Comparison of ENCODE assay signal across 8 mouse cellular contexts in the genomic region with DNA sequence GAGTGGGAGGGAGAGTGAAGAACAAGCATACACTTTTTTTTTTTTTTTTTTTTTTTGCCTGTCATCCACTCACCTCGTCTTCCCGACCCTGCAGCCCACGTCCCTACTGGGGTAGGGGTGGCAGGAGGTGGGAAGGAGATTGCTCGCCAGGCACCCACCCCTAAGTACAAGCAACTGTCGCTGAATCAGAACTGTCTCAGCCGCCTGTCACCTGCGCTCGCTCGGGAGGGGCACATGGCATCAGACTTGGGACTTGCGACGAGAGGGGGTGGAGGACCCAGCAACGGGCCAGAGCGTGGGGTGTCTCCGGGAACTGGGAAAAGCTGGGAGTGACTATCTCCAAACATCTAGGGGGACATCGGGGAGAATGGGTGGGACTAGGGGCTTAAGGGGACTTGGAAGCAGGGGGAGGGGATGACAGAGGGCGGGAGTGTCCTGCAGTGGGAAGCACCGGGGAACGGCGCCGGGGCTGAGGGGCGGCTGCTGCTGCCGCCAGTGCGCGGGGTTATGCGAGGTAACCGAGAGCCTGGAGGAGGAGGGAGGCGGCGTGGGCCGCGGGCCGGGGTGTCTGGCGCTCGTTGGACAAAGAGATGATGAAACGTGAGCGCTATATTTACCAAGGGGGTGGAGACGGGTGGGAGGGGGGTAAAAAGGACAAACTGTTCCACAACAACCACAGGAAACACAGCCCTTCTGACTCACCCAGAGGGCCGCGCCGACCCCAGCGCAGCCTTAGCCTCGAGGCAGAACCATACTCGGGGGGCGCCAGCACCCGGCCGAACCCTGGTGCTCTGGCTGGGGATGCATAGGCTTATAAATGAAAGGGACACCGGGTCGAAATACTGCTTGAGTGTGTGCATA. TPM values are rescaled to one million over a fixed set of nuclear protein-coding genes. Genes with fewer than 3 reads are reported as not detected.
DNase-seq lines count a peak whose midpoint lies in the region; ATAC-seq and TF ChIP-seq lines count a peak whose summit lies in the region.

No protein-coding gene starts in this region.

- peak overlapping the region; percentile 58 for H3ac ChIP-seq in myocyte (ENCODE audit: control insufficient read depth, insufficient read length)

- peaks cover 7% of the 10 kb centered on the region; the same call in 1 of the 2 replicates for H3K9me3 ChIP-seq in erythroblast, embryonic 14.5 days (ENCODE audit: control insufficient read depth, low read length)
- H3K9me3 ChIP-seq in heart, embryonic 11.5 days (replicated peaks; ENCODE audit: control insufficient read depth, low read length) = no peaks in the 10 kb centered on the region
- H3K9me3 ChIP-seq in kidney, embryonic 16.5 days (ENCODE audit: low read length) = no peaks in the 10 kb centered on the region
- H3K9me3 ChIP-seq in liver, embryonic 12.5 days (replicated peaks) = no peaks in the 10 kb centered on the region

- no peaks in the 10 kb centered on the region for H3K36me3 ChIP-seq in erythroblast, embryonic 14.5 days (ENCODE audit: control insufficient read depth)
- no peaks in the 10 kb centered on the region for H3K36me3 ChIP-seq in heart, embryonic 11.5 days (ENCODE audit: control insufficient read depth, insufficient read depth, low read length)
- no peaks in the 10 kb centered on the region for H3K36me3 ChIP-seq in kidney, embryonic 16.5 days (ENCODE audit: insufficient read depth, low read length)
- H3K36me3 ChIP-seq in liver, embryonic 12.5 days = no peaks in the 10 kb centered on the region
- no peaks in the 10 kb centered on the region for H3K36me3 ChIP-seq in myocyte (ENCODE audit: control insufficient read depth, insufficient read depth)

- peak; percentile 53 for ATAC-seq in heart, embryonic 11.5 days (replicated peaks; ENCODE audit: insufficient number of reproducible peaks, low FRiP score, low TSS enrichment)
- peak; percentile 29; the same call in 1 of the 2 replicates for ATAC-seq in kidney, embryonic 16.5 days (ENCODE audit: low FRiP score, low TSS enrichment)
- peak; percentile 19; the same call in 1 of the 2 replicates for ATAC-seq in liver, embryonic 12.5 days

- 1% methylated on average over 46 of the region's 47 CpGs for WGBS in bone marrow, adult 2 months
- 2% methylated on average over 44 of the region's 47 CpGs for WGBS in heart, embryonic 11.5 days (ENCODE audit: insufficient replicate concordance)
- WGBS in kidney, embryonic 16.5 days = under 1% methylated on average over 47 of the region's 47 CpGs
- 1% methylated on average over 43 of the region's 47 CpGs for WGBS in liver, embryonic 12.5 days (ENCODE audit: insufficient replicate concordance)

- no peaks in the 10 kb centered on the region for H3K79me2 ChIP-seq in myocyte (ENCODE audit: control insufficient read depth, insufficient read depth)

- TF ChIP-seq POLR2A in bone marrow, adult 2 months (IDR thresholded peaks at IDR 0.05; ENCODE audit: borderline replicate concordance, control insufficient read depth, low read depth, low read length) = peak; percentile 69; the same call in 1 of the 2 replicates
- TF ChIP-seq POLR2A in myocyte (IDR thresholded peaks at IDR 0.05; ENCODE audit: insufficient read length, low read depth) = peak; percentile 63

- H3K4me1 ChIP-seq in bone marrow, adult 2 months (ENCODE audit: control insufficient read depth, insufficient read depth, low read length) = no peaks in the 10 kb centered on the region; the same call in 1 of the 2 replicates
- H3K4me1 ChIP-seq in erythroblast, embryonic 14.5 days (ENCODE audit: control insufficient read depth) = peaks cover 37% of the 10 kb centered on the region
- peaks cover 23% of the 10 kb centered on the region for H3K4me1 ChIP-seq in heart, embryonic 11.5 days (ENCODE audit: control insufficient read depth, insufficient read depth, low read length)
- H3K4me1 ChIP-seq in kidney, embryonic 16.5 days (ENCODE audit: insufficient read depth, low read length) = peaks cover 31% of the 10 kb centered on the region
- peaks cover 40% of the 10 kb centered on the region for H3K4me1 ChIP-seq in liver, embryonic 12.5 days

- peak overlapping the region; percentile 95 for H3K4me2 ChIP-seq in heart, embryonic 11.5 days
- peak overlapping the region; percentile 80 for H3K4me2 ChIP-seq in kidney, embryonic 16.5 days (replicated peaks; ENCODE audit: low read depth, low read length)
- peak overlapping the region; percentile 85 for H3K4me2 ChIP-seq in liver, embryonic 12.5 days
- H3K4me2 ChIP-seq in myocyte (ENCODE audit: low read depth) = peak overlapping the region; percentile 97

- peak overlapping the region; percentile 43; the same call in 1 of the 2 replicates for H3K9ac ChIP-seq in heart, embryonic 11.5 days (ENCODE audit: low read depth, low read length)
- H3K9ac ChIP-seq in kidney, embryonic 16.5 days (replicated peaks; ENCODE audit: low read length) = peak overlapping the region; percentile 68
- no peak overlapping the region for H3K9ac ChIP-seq in liver, embryonic 12.5 days

- DNase-seq in 416B (ENCODE audit: low read depth) = peak; percentile 98
- DNase-seq in spleen, postnatal 4 days (ENCODE audit: low spot score in 2 of 2) = peak; percentile 52 to 74

- H3K4me3 ChIP-seq in bone marrow, adult 2 months (replicated peaks; ENCODE audit: control insufficient read depth, low read depth, low read length) = peak overlapping the region; percentile 75
- H3K4me3 ChIP-seq in erythroblast, embryonic 14.5 days (replicated peaks) = peak overlapping the region; percentile 51
- H3K4me3 ChIP-seq in heart, embryonic 11.5 days (ENCODE audit: low read depth, low read length) = peak overlapping the region; percentile 48
- H3K4me3 ChIP-seq in kidney, embryonic 16.5 days (ENCODE audit: low read length) = peak overlapping the region; percentile 51
- H3K4me3 ChIP-seq in liver, embryonic 12.5 days = peak overlapping the region; percentile 51
- H3K4me3 ChIP-seq in myocyte = peak overlapping the region; percentile 24

- H3K27ac ChIP-seq in bone marrow, adult 2 months (ENCODE audit: control insufficient read depth, insufficient read depth, low read depth, low read length, poor library complexity) = peak overlapping the region; percentile 79
- no peak overlapping the region for H3K27ac ChIP-seq in heart, embryonic 11.5 days (ENCODE audit: low read depth, low read length)
- H3K27ac ChIP-seq in kidney, embryonic 16.5 days (ENCODE audit: low read length) = peak overlapping the region; percentile 61; the same call in 1 of the 2 replicates
- no peak overlapping the region for H3K27ac ChIP-seq in liver, embryonic 12.5 days

- H3K27me3 ChIP-seq in erythroblast, embryonic 14.5 days (ENCODE audit: control insufficient read depth) = peaks cover 72% of the 10 kb centered on the region
- H3K27me3 ChIP-seq in heart, embryonic 11.5 days (ENCODE audit: control insufficient read depth, insufficient read depth, low read length) = peaks cover 35% of the 10 kb centered on the region
- peaks cover 16% of the 10 kb centered on the region; the same call in 1 of the 2 replicates for H3K27me3 ChIP-seq in kidney, embryonic 16.5 days (ENCODE audit: insufficient read depth, low read length)
- H3K27me3 ChIP-seq in liver, embryonic 12.5 days (replicated peaks) = peaks cover 78% of the 10 kb centered on the region
- H3K27me3 ChIP-seq in myocyte (ENCODE audit: control insufficient read depth, insufficient read depth, insufficient read length) = no peaks in the 10 kb centered on the region

- TF ChIP-seq CTCF in bone marrow, adult 2 months (IDR thresholded peaks at IDR 0.05; ENCODE audit: control insufficient read depth, insufficient read depth, low read length) = no peak

TF ChIP-seq in myocyte, 11 proteins besides CTCF, POLR2A, EP300 and RAD21:
- no peak for TF ChIP-seq MAX (IDR thresholded peaks at IDR 0.05; ENCODE audit: low read depth)
- no peak for TF ChIP-seq POLR2AphosphoS2 (IDR thresholded peaks at IDR 0.05; ENCODE audit: insufficient read length, low read depth)
- TF ChIP-seq TCF3 (IDR thresholded peaks at IDR 0.05; ENCODE audit: insufficient read length, low read depth) = peak; percentile 11
- TF ChIP-seq SRF (IDR thresholded peaks at IDR 0.05; ENCODE audit: control insufficient read depth, insufficient read length, low read depth) = no peak
- no peak for TF ChIP-seq REST (IDR thresholded peaks at IDR 0.05; ENCODE audit: insufficient read depth, insufficient read length)
- peak in 2 of 3 experiments; percentile 45 to 84 for TF ChIP-seq MYOG (IDR thresholded peaks at IDR 0.05; ENCODE audit: control insufficient read depth in 1 of 3, insufficient read depth in 1 of 3, insufficient read length in 2 of 3, low read depth in 2 of 3)
- peak; percentile 74 for TF ChIP-seq CEBPB (IDR thresholded peaks at IDR 0.05; ENCODE audit: insufficient read depth, poor library complexity, severe bottlenecking)
- peak; percentile 45 for TF ChIP-seq TCF12 (IDR thresholded peaks at IDR 0.05; ENCODE audit: insufficient read depth, poor library complexity, severe bottlenecking)
- TF ChIP-seq MYOD1 (IDR thresholded peaks at IDR 0.05; ENCODE audit: control insufficient read depth in 1 of 3, insufficient read length in 2 of 3, low read depth in 2 of 3) = peak in 2 of 3 experiments; percentile 62 to 78
- TF ChIP-seq USF1 (IDR thresholded peaks at IDR 0.05; ENCODE audit: low read depth) = no peak

RNA-seq across cellular contexts. Expression of a gene that starts 6.4 kb away (rescaled TPM):
- 4.1 and 9.8 TPM in 2 replicates for polyA plus RNA-seq in bone marrow, adult 2 months (2011; ENCODE audit: insufficient read depth, insufficient read length, low replicate concordance, missing spikeins)
- 0.06 and 0.20 TPM in 2 replicates for polyA plus RNA-seq in erythroblast, embryonic 14.5 days (2012)
- polyA plus RNA-seq in heart, embryonic 11.5 days (2014; fragmentation: Nextera tagmentation; extraction: Ambion mirVana) = 1.2 and 1.6 TPM in 2 replicates
- polyA plus RNA-seq in kidney, embryonic 16.5 days (2015; fragmentation: Nextera tagmentation; extraction: Ambion mirVana) = 5.8 and 6.5 TPM in 2 replicates
- polyA plus RNA-seq in liver, embryonic 12.5 days (2016; fragmentation: Nextera tagmentation; extraction: Ambion mirVana) = 2.1 and 2.7 TPM in 2 replicates
- 7.1 TPM for polyA plus RNA-seq in myocyte (2012; fragmentation: generic; extraction: Trizol)

Comparison
In these comparisons a context has a peak if more than half of its experiments do, and no peak if none do; other contexts are left out.
1. H3K27ac ChIP-seq: peak in bone marrow, adult 2 months (single experiment) and kidney, embryonic 16.5 days (single experiment); none in heart, embryonic 11.5 days (single experiment) and liver, embryonic 12.5 days (single experiment).
2. H3K4me3 ChIP-seq: peak in every context shown above with its lines; median percentile 75 in bone marrow, adult 2 months; 51 in erythroblast, embryonic 14.5 days; 51 in kidney, embryonic 16.5 days; 51 in liver, embryonic 12.5 days; 48 in heart, embryonic 11.5 days; 24 in myocyte.
3. Peak in every context shown above with its lines, with median percentiles within 50 percentile points of each other: ATAC-seq and H3K4me2 ChIP-seq.